Mouse (Mus musculus) kidney, postnatal 0 days (tissue): ENCODE measurements around the gene Prkacb. TPM values are rescaled to one million over a fixed set of nuclear protein-coding genes. Genes with fewer than 3 reads are reported as not detected.
"Not testable (repeated sequence)": the region's sequence is repeated elsewhere in the genome, so short reads cannot be mapped to it uniquely, and the experiment has no call there.

Experiments
- ATAC-seq: fragments of 200-750 bp; cut with Nextera tagmentation; replicated peaks from 2 replicates; pipeline ENCODE4 v1.8.0; 2017; ENCODE audit warnings: low read depth, moderate number of reproducible peaks, moderate TSS enrichment, moderate library complexity; ENCODE audit not compliant: low FRiP score
- DNase-seq: peaks from one replicate; pipeline ENCODE4 v3.0.0-alpha.2; 2016; ENCODE audit warnings: low spot score
- H3K27ac ChIP-seq: fragments of 300-500 bp; sonication (generic); 2 replicates; pipeline ENCODE4 v1.5.1; 2014; ENCODE audit warnings: mild to moderate bottlenecking
- H3K27me3 ChIP-seq: fragments of 300-500 bp; sonication (generic); 2 replicates; pipeline ENCODE4 v1.6.1; 2014; ENCODE audit warnings: low read length, mixed read lengths; ENCODE audit not compliant: insufficient read depth
- H3K36me3 ChIP-seq: fragments of 300-500 bp; sonication (generic); 2 replicates; pipeline ENCODE4 v1.6.1; 2014; ENCODE audit warnings: low read length, mixed read lengths; ENCODE audit not compliant: insufficient read depth
- H3K4me1 ChIP-seq: fragments of 300-500 bp; sonication (generic); replicated peaks from 2 replicates; pipeline ENCODE4 v1.6.1; 2014; ENCODE audit warnings: antibody characterized with exemption, low read length, mixed read lengths; ENCODE audit not compliant: insufficient read depth
- H3K4me2 ChIP-seq: fragments of 300-500 bp; sonication (generic); 2 replicates; pipeline ENCODE4 v1.6.1; 2014; ENCODE audit warnings: mild to moderate bottlenecking, low read length, moderate library complexity, mixed read lengths
- H3K4me3 ChIP-seq: fragments of 300-500 bp; sonication (generic); replicated peaks from 2 replicates; pipeline ENCODE4 v1.5.1; 2014; ENCODE audit warnings: low read depth, low read length
- H3K9ac ChIP-seq: fragments of 300-500 bp; sonication (generic); 2 replicates; pipeline ENCODE4 v1.6.1; 2014; ENCODE audit warnings: low read depth, low read length
- H3K9me3 ChIP-seq: fragments of 300-500 bp; sonication (generic); replicated peaks from 2 replicates; pipeline ENCODE4 v1.6.1; 2016; ENCODE audit warnings: low read length, inconsistent platforms, mixed read lengths
- CTCF ChIP-seq: IDR thresholded peaks from 2 replicates; pipeline ENCODE4 v1.5.1; 2016; ENCODE audit warnings: antibody characterized with exemption, low read depth, mild to moderate bottlenecking, moderate library complexity
- WGBS: fragments of 180-500 bp; shearing (Covaris S2); extraction: QIAGEN DNeasy Blood & Tissue Kit; methylation state at CpG from one replicate; pipeline ENCODE4 v1.1.7; 2014; 5-methylcytosine and 5-hydroxymethylcytosine counted together
- polyA plus RNA-seq: library from polyadenylated mRNA; unstranded; fragments of >200 nt; fragmentation: Nextera tagmentation; extraction: Ambion mirVana; gene quantifications from 2 replicates; pipeline ENCODE4 v1.2.1, GENCODE M21; 2015

Prkacb gene
- polyA plus RNA-seq, 1 experiment from 2014 or later: 48.0 TPM

GRCm38 (mm10) chr3:146741158-146741557, 71.6 kb downstream of the Prkacb start:
- Histone ChIP-seq H3K27ac (no peak overlapping the region), H3K27me3 (no peaks in the 10 kb centered on the region), H3K9me3 (no peaks in the 10 kb centered on the region), H3K4me1 (no peaks in the 10 kb centered on the region), H3K4me3 (no peak overlapping the region), H3K4me2 (no peak overlapping the region), H3K9ac (no peak overlapping the region), H3K36me3 (peaks cover 35% of the 10 kb centered on the region)
- no peak for ATAC-seq
- DNase-seq: no peak
- no peak for TF ChIP-seq CTCF
- WGBS: 95% methylated on average over 5 of the region's 5 CpGs

DNA sequence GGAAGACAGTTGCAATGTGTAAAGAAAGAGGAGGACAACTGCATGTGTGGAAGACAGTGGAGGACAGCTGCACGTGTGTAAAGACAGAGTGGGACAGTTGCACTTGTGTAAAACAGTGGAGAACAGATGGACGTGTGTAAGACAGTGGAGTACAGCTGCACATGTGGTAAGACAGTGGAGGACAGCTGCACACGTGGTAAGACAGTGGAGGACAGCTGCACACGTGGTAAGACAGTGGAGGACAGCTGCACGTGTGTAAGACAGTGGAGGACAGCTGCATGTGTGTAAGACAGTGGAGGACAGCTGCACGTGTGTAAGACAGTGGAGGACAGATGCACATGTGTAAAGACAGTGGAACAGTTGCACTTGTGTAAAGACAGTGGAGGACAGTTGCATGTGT, 76.6 kb downstream of the Prkacb start:
- WGBS: 87% methylated on average over 6 of the region's 6 CpGs
- not testable (repeated sequence) for ATAC-seq, H3K4me3 ChIP-seq, H3K27ac ChIP-seq, H3K9ac ChIP-seq, DNase-seq, H3K9me3 ChIP-seq, H3K4me1 ChIP-seq, H3K4me2 ChIP-seq, H3K27me3 ChIP-seq
- peaks cover 34% of the 10 kb centered on the region; the same call in 1 of the 2 replicates for H3K36me3 ChIP-seq

DNA sequence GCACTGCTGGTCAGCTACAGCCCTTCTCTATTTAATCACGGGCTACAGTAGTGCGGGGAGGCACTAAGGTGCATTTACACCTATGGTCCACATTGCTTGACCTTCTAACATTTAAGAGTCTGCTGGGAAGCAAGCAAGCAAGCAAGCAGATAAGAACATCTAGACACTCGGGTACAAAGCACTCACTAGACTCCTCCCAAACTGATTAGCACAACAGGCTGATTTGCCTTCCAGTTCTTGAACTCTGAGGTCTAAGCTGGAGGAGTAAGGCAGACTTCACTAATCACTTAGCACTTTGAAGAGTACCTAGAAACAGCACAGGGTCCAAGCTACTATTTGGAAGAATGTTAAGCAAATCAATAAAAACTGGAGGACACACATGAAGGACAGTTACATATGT, 77.1 kb downstream of the Prkacb start:
- ATAC-seq (no peak), DNase-seq (no peak)
- Histone ChIP-seq H3K27me3 (no peaks in the 10 kb centered on the region), H3K36me3 (peaks cover 31% of the 10 kb centered on the region; the same call in 1 of the 2 replicates), H3K4me1 (no peaks in the 10 kb centered on the region), H3K4me2 (no peak overlapping the region), H3K9me3 (no peaks in the 10 kb centered on the region), H3K27ac (no peak overlapping the region), H3K9ac (no peak overlapping the region), H3K4me3 (no peak overlapping the region)
- no peak for TF ChIP-seq CTCF
- 61% methylated on average over 3 of the region's 3 CpGs for WGBS

GRCm38 (mm10) chr3:146734907-146735629, 77.7 kb downstream of the Prkacb start:
- TF ChIP-seq CTCF: no peak
- Histone ChIP-seq H3K4me2 (no peak overlapping the region), H3K27ac (no peak overlapping the region), H3K4me1 (no peaks in the 10 kb centered on the region), H3K9ac (no peak overlapping the region), H3K36me3 (peaks cover 31% of the 10 kb centered on the region; the same call in 1 of the 2 replicates), H3K4me3 (no peak overlapping the region), H3K9me3 (no peaks in the 10 kb centered on the region), H3K27me3 (no peaks in the 10 kb centered on the region)
- no peak for ATAC-seq
- no peak for DNase-seq
- WGBS: 78% methylated on average over 9 of the region's 9 CpGs

DNA sequence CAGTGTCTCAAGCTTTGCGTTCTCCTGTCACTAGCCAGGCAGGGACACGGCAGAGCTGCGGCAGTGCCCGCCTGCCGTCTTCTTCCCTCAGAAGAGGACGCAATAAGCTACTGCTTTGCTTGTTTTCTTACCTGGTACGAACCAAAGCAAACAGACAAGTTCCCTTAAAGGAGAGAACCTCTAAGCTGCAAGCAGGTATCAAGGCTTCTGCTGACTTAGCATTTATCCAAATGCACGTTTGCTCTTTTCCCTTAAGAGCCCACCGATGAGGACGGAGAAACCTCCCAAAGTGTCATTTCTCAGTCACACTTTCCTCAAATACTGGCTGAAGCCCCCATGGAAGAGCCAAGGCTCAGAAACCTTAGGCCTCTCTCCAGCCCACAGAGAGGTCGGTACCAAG, 81.3 kb downstream of the Prkacb start:
- DNase-seq (no peak), ATAC-seq (no peak)
- Histone ChIP-seq H3K4me1 (no peaks in the 10 kb centered on the region), H3K9me3 (no peaks in the 10 kb centered on the region), H3K4me2 (no peak overlapping the region), H3K27ac (no peak overlapping the region), H3K4me3 (no peak overlapping the region), H3K27me3 (no peaks in the 10 kb centered on the region), H3K36me3 (peaks cover 24% of the 10 kb centered on the region; the same call in 1 of the 2 replicates), H3K9ac (no peak overlapping the region)
- TF ChIP-seq CTCF: no peak
- 95% methylated on average over 11 of the region's 11 CpGs for WGBS

DNA sequence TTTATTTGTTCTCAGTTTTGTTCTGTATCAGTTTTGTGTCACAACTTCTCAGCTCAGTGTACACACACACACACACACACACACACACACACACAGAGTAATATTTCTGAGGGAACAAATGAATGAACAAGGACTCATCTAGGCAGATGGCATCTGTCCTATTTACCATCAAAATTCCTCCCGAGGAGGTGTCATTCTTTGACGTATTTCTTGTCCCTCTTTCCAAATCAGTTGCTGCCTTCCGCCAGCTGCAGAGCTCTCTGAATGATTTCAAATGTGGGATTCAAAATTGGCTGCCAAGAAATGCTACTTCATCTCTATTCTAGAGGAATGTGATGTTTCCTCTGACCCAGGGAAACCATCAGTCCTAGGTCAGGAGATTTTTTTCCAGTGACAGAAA, 89.8 kb downstream of the Prkacb start:
- H3K4me2 ChIP-seq: no peak overlapping the region
- 66% methylated on average over 3 of the region's 3 CpGs for WGBS

More for the DNA sequence above, 89.8 kb downstream of the Prkacb start:
- Histone ChIP-seq H3K4me1 (no peaks in the 10 kb centered on the region), H3K36me3 (peaks cover 10% of the 10 kb centered on the region; the same call in 1 of the 2 replicates), H3K4me3 (no peak overlapping the region), H3K27ac (no peak overlapping the region), H3K27me3 (no peaks in the 10 kb centered on the region), H3K9me3 (no peaks in the 10 kb centered on the region; the same call in 1 of the 2 replicates), H3K9ac (no peak overlapping the region)
- ATAC-seq (no peak), DNase-seq (peak; percentile 41)
- TF ChIP-seq CTCF: no peak
